Mouse (Mus musculus): ENCODE data around the gene Ptpru. TPM values are rescaled to one million over a fixed set of nuclear protein-coding genes. Genes with fewer than 3 reads are reported as not detected.

The Ptpru gene
- total and polyA plus RNA-seq, 3 experiments = 0.38 TPM; not detected in 2

- no peak overlapping the region for H3K4me2 ChIP-seq (ENCODE audit: insufficient read depth, low read depth, poor library complexity, severe bottlenecking)
- no peak overlapping the region for H3K4me3 ChIP-seq (replicated peaks in 1 of 3; ENCODE audit: low read depth in 2 of 3, low read length in 2 of 3, poor library complexity in 1 of 3)
- H3K27me3 ChIP-seq (replicated peaks) = peaks cover 94% of the 10 kb centered on the region
- no peak overlapping the region for H3K9ac ChIP-seq (ENCODE audit: insufficient read depth, low read depth)
- no peak overlapping the region for H3K27ac ChIP-seq (ENCODE audit: insufficient read depth, low read depth)
- no peaks in the 10 kb centered on the region for H3K79me2 ChIP-seq (replicated peaks; ENCODE audit: control insufficient read depth, extremely low read depth, insufficient read depth, poor library complexity, severe bottlenecking)
- dilution Hi-C loops (cut with MboI; ENCODE audit: extremely low pct_ligation_motif_present, extremely low pct_unique_long_range_greater_than_20kb, low sequenced_read_pairs) (no loop called here), in situ Hi-C loops (cut with MboI; ENCODE audit: low pct_ligation_motif_present, low pct_unique_long_range_greater_than_20kb, low sequenced_read_pairs) (loop anchor here (5.0 to 10.0 kb wide), 2 partner anchors 54 to 577 kb away; no protein-coding TSS in a partner anchor)
- no peak for DNase-seq (ENCODE audit: extremely low read depth)
- TF ChIP-seq JUND (conservative IDR thresholded peaks at IDR 0.05; ENCODE audit: low read depth, low read length) (no peak), HCFC1 (IDR thresholded peaks at IDR 0.05; ENCODE audit: low read depth, low read length) (no peak), GABPA (IDR thresholded peaks at IDR 0.05; ENCODE audit: insufficient replicate concordance, low read depth, low read length) (no peak), KAT2A (IDR thresholded peaks at IDR 0.05; ENCODE audit: insufficient replicate concordance, low read length) (no peak)
- no peaks in the 10 kb centered on the region for H3K36me3 ChIP-seq (replicated peaks in 1 of 2; ENCODE audit: control insufficient read depth in 1 of 2, insufficient read depth in 1 of 2, low read length in 1 of 2)
- H3K9me3 ChIP-seq (replicated peaks; ENCODE audit: low read length) = no peaks in the 10 kb centered on the region
- H3K4me1 ChIP-seq (ENCODE audit: control insufficient read depth in 1 of 2, insufficient read depth in 2 of 2) = peaks cover 0 to 3% of the 10 kb centered on the region in 2 experiments; a peak in 2 of 4 replicates
Measured at GRCm38 (mm10) chr4:131831546-131832045, 6.5 kb downstream of the Ptpru start.

- TF ChIP-seq SIN3A (IDR thresholded peaks at IDR 0.05; ENCODE audit: low read length) (no peak), E2F4 (IDR thresholded peaks at IDR 0.05; ENCODE audit: insufficient replicate concordance, low read depth, low read length) (no peak), JUND (conservative IDR thresholded peaks at IDR 0.05; ENCODE audit: low read depth, low read length) (no peak), ELF1 (IDR thresholded peaks at IDR 0.05; ENCODE audit: low read depth, low read length) (no peak), RCOR1 (conservative IDR thresholded peaks at IDR 0.05; ENCODE audit: low read depth, low read length) (no peak), POLR2A (IDR thresholded peaks at IDR 0.05; ENCODE audit: low read depth, low read length) (no peak), USF2 (conservative IDR thresholded peaks at IDR 0.05; ENCODE audit: low read depth, low read length) (no peak)
- Histone ChIP-seq H3K4me2 (ENCODE audit: insufficient read depth, low read depth, poor library complexity, severe bottlenecking) (no peak overlapping the region), H3K79me2 (replicated peaks; ENCODE audit: control insufficient read depth, extremely low read depth, insufficient read depth, poor library complexity, severe bottlenecking) (no peaks in the 10 kb centered on the region), H3K4me3 (replicated peaks in 1 of 3; ENCODE audit: low read depth in 2 of 3, low read length in 2 of 3, poor library complexity in 1 of 3) (no peak overlapping the region), H3K9ac (ENCODE audit: insufficient read depth, low read depth) (no peak overlapping the region), H3K9me3 (replicated peaks; ENCODE audit: low read length) (no peaks in the 10 kb centered on the region), H3K4me1 (ENCODE audit: control insufficient read depth in 1 of 2, insufficient read depth in 2 of 2) (no peaks in the 10 kb centered on the region), H3K27me3 (replicated peaks) (peaks cover 94% of the 10 kb centered on the region), H3K36me3 (replicated peaks in 1 of 2; ENCODE audit: control insufficient read depth in 1 of 2, insufficient read depth in 1 of 2, low read length in 1 of 2) (no peaks in the 10 kb centered on the region), H3K27ac (ENCODE audit: insufficient read depth, low read depth) (no peak overlapping the region)
- in situ Hi-C loops (cut with MboI; ENCODE audit: low pct_ligation_motif_present, low pct_unique_long_range_greater_than_20kb, low sequenced_read_pairs) = no loop called here
- dilution Hi-C loops (cut with MboI; ENCODE audit: extremely low pct_ligation_motif_present, extremely low pct_unique_long_range_greater_than_20kb, low sequenced_read_pairs) = no loop called here
- DNase-seq (ENCODE audit: extremely low read depth) = no peak
Measured at GRCm38 (mm10) chr4:131829123-131829522, 9.0 kb downstream of the Ptpru start.

- no peak overlapping the region for H3K9ac ChIP-seq (ENCODE audit: insufficient read depth, low read depth)
- no peaks in the 10 kb centered on the region for H3K36me3 ChIP-seq (replicated peaks in 1 of 2; ENCODE audit: control insufficient read depth in 1 of 2, insufficient read depth in 1 of 2, low read length in 1 of 2)
- H3K9me3 ChIP-seq (replicated peaks; ENCODE audit: low read length) = no peaks in the 10 kb centered on the region
- dilution Hi-C loops (cut with MboI; ENCODE audit: extremely low pct_ligation_motif_present, extremely low pct_unique_long_range_greater_than_20kb, low sequenced_read_pairs) (no loop called here), in situ Hi-C loops (cut with MboI; ENCODE audit: low pct_ligation_motif_present, low pct_unique_long_range_greater_than_20kb, low sequenced_read_pairs) (no loop called here)
- no peaks in the 10 kb centered on the region for H3K79me2 ChIP-seq (replicated peaks; ENCODE audit: control insufficient read depth, extremely low read depth, insufficient read depth, poor library complexity, severe bottlenecking)
- H3K27ac ChIP-seq (ENCODE audit: insufficient read depth, low read depth) = no peak overlapping the region
- no peak overlapping the region for H3K4me3 ChIP-seq (replicated peaks in 1 of 3; ENCODE audit: low read depth in 2 of 3, low read length in 2 of 3, poor library complexity in 1 of 3)
- no peak overlapping the region for H3K4me2 ChIP-seq (ENCODE audit: insufficient read depth, low read depth, poor library complexity, severe bottlenecking)
- H3K27me3 ChIP-seq (replicated peaks) = peaks cover 90% of the 10 kb centered on the region
- H3K4me1 ChIP-seq (ENCODE audit: control insufficient read depth in 1 of 2, insufficient read depth in 2 of 2) = no peaks in the 10 kb centered on the region
- TF ChIP-seq HCFC1 (IDR thresholded peaks at IDR 0.05; ENCODE audit: low read depth, low read length) (no peak), TCF12 (IDR thresholded peaks at IDR 0.05; ENCODE audit: low read depth, low read length) (no peak), MEF2A (IDR thresholded peaks at IDR 0.05; ENCODE audit: borderline replicate concordance, low read depth, low read length) (no peak), GABPA (IDR thresholded peaks at IDR 0.05; ENCODE audit: insufficient replicate concordance, low read depth, low read length) (no peak)
- no peak for DNase-seq (ENCODE audit: extremely low read depth)
Measured at GRCm38 (mm10) chr4:131826905-131827304, 11.2 kb downstream of the Ptpru start.
